Mouse (Mus musculus) ES-E14 (cell line): ENCODE data around the gene Taf15.

Experiments
- HCFC1 ChIP-seq: IDR thresholded peaks from 2 replicates; pipeline ENCODE4 v1.6.1; 2012; ENCODE audit warnings: low read length, inconsistent platforms, borderline replicate concordance; ENCODE audit not compliant: insufficient read depth
- ZC3H11A ChIP-seq: IDR thresholded peaks from 2 replicates; pipeline ENCODE4 v1.6.1; 2012; ENCODE audit warnings: low read depth, mild to moderate bottlenecking, inconsistent platforms, low read length, borderline replicate concordance
- ZNF384 ChIP-seq: IDR thresholded peaks from 2 replicates; pipeline ENCODE4 v1.6.1; 2012; ENCODE audit warnings: low read depth, low read length, inconsistent platforms

- no peak for TF ChIP-seq ZC3H11A
- TF ChIP-seq ZNF384, result no peak
- TF ChIP-seq HCFC1, result no peak
Measured at GRCm38 (mm10) chr11:83457257-83457656, 15.6 kb upstream of the Taf15 start.
